Comparison of ENCODE assay signal across 26 mouse cellular contexts in the genomic region with DNA sequence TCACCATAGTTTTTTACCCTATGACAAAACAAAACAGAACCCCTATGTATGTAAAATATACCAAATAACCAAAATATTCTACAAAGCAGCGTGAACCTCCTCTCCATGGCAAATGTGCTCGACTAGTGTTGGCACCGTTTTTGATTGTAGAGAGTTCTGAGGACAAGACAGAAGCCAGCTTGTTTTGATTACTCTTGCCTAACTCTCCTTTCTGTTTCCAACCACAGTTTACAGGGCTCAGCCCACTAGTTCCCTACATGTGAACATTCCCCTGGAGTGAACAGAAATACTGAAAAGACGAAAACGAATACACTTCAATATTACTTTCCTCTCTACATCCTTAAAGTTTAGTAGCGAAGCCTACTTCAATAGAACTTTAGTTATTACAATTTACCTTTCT. TPM values are rescaled to one million over a fixed set of nuclear protein-coding genes. Genes with fewer than 3 reads are reported as not detected.
"Had no signal": no experiment of that assay in that cellular context is flagged by ENCODE, and none has a peak within 500 bp of the region (broad histone marks: within the 10 kb centered on the region; RNA-seq: fewer than 3 reads in every experiment).

No protein-coding gene starts in this region.

- H3K4me1 ChIP-seq: intestine, embryonic 15.5 days; liver, embryonic 13.5 days; megakaryocyte, embryonic 14.5 days; midbrain, embryonic 10.5 days; midbrain, embryonic 13.5 days; neural tube, embryonic 13.5 days had no signal

- H3K4me2 ChIP-seq: intestine, embryonic 15.5 days; liver, embryonic 13.5 days; lung, embryonic 14.5 days; midbrain, embryonic 13.5 days; neural tube, embryonic 13.5 days had no signal

- H3K4me3 ChIP-seq: intestine, embryonic 15.5 days; layer of hippocampus, adult 2 months; left cerebral cortex, adult 2 months; liver, embryonic 13.5 days; megakaryocyte, embryonic 14.5 days; midbrain, embryonic 10.5 days; midbrain, embryonic 13.5 days; myocyte; neural tube, embryonic 13.5 days had no signal

- H3K27ac ChIP-seq: intestine, embryonic 15.5 days; layer of hippocampus, adult 2 months; left cerebral cortex, adult 2 months; liver, embryonic 13.5 days; midbrain, embryonic 10.5 days; midbrain, embryonic 13.5 days; neural tube, embryonic 13.5 days; stomach, postnatal 0 days had no signal

- H3K36me3 ChIP-seq: intestine, embryonic 15.5 days; liver, embryonic 13.5 days; midbrain, embryonic 10.5 days; midbrain, embryonic 13.5 days; neural tube, embryonic 13.5 days had no signal

- H3K27me3 ChIP-seq: intestine, embryonic 15.5 days; liver, embryonic 13.5 days; megakaryocyte, embryonic 14.5 days; midbrain, embryonic 13.5 days; neural tube, embryonic 13.5 days had no signal

- ATAC-seq: intestine, embryonic 15.5 days; lung, postnatal 0 days; midbrain, embryonic 13.5 days; midbrain, embryonic 16.5 days had no signal

- DNase-seq: kidney, postnatal 10 days; layer of hippocampus, adult 9-11 months; layer of hippocampus, postnatal 36 days; liver, embryonic 13.5 days; lung, embryonic 14.5 days; retina, postnatal 1 day; right cerebral cortex, postnatal 25 days; thymus, adult 2 months; thymus, postnatal 14 days; thymus, postnatal 4 days had no signal

- H3K9me3 ChIP-seq: intestine, embryonic 15.5 days; liver, embryonic 13.5 days; megakaryocyte, embryonic 14.5 days; midbrain, embryonic 10.5 days; midbrain, embryonic 13.5 days; neural tube, embryonic 13.5 days had no signal

- H3K9ac ChIP-seq: intestine, embryonic 15.5 days; liver, embryonic 13.5 days; lung, embryonic 14.5 days; midbrain, embryonic 13.5 days; neural tube, embryonic 13.5 days had no signal

RNA-seq across cellular contexts. Expression of a gene that starts 4.0 kb away (rescaled TPM):
- polyA plus RNA-seq: limb, embryonic 11.5 days; limb, embryonic 14.5 days; lung, embryonic 14.5 days; midbrain, embryonic 10.5 days; midbrain, embryonic 13.5 days; midbrain, embryonic 16.5 days; myocyte; neural tube, embryonic 13.5 days had no signal

RNA-seq across cellular contexts. Expression of a gene that starts 18.6 kb away (rescaled TPM):
- polyA plus RNA-seq: intestine, embryonic 15.5 days; large intestine, adult 2 months; limb, embryonic 11.5 days; limb, embryonic 14.5 days; liver, embryonic 13.5 days; liver, embryonic 16.5 days; lung, embryonic 14.5 days; lung, postnatal 0 days; midbrain, embryonic 13.5 days; midbrain, embryonic 16.5 days; myocyte; neural tube, embryonic 13.5 days; stomach, embryonic 14.5 days; thymus, adult 2 months had no signal

RNA-seq across cellular contexts. Expression of a gene that starts 34.8 kb away (rescaled TPM):
- polyA plus RNA-seq: limb, embryonic 11.5 days; limb, embryonic 14.5 days; lung, embryonic 14.5 days; lung, postnatal 0 days; midbrain, embryonic 10.5 days; midbrain, embryonic 13.5 days; midbrain, embryonic 16.5 days; myocyte; neural tube, embryonic 13.5 days; thymus, adult 2 months had no signal
